Mouse (Mus musculus): Measurements from ENCODE around the gene Metap1d. TPM values are rescaled to one million over a fixed set of nuclear protein-coding genes. Genes with fewer than 3 reads are reported as not detected.

Metap1d gene
- polyA plus RNA-seq, 1 experiment from 2014 or later, result 27.4 TPM

GRCm38 (mm10) chr2:71547829-71548228 lies 94.8 kb downstream of the Metap1d start:
- 5% methylated on average over 8 of the region's 8 CpGs for WGBS

GRCm38 (mm10) chr2:71550330-71550729 lies 97.3 kb downstream of the Metap1d start:
- Histone ChIP-seq H3K4me3 (no peak overlapping the region), H3K36me3 (no peaks in the 10 kb centered on the region), H3K4me2 (no peak overlapping the region), H3K9ac (no peak overlapping the region), H3K27ac (replicated peaks) (no peak overlapping the region), H3K27me3 (replicated peaks) (peaks cover 89% of the 10 kb centered on the region), H3K4me1 (peaks cover 21% of the 10 kb centered on the region), H3K9me3 (no peaks in the 10 kb centered on the region)
- WGBS, result 24% methylated on average over 3 of the region's 3 CpGs
- ATAC-seq (ENCODE audit: extremely low read depth, insufficient number of reproducible peaks, low FRiP score, low TSS enrichment), result no peak

More at GRCm38 (mm10) chr2:71547829-71548228, 94.8 kb downstream of the Metap1d start:
- H3K27me3 ChIP-seq (replicated peaks), result peaks cover 94% of the 10 kb centered on the region
- no peak overlapping the region for H3K4me2 ChIP-seq
- no peak overlapping the region for H3K4me3 ChIP-seq
- H3K36me3 ChIP-seq, result no peaks in the 10 kb centered on the region
- no peaks in the 10 kb centered on the region for H3K9me3 ChIP-seq
- H3K9ac ChIP-seq, result no peak overlapping the region
- H3K4me1 ChIP-seq, result peaks cover 37% of the 10 kb centered on the region
- H3K27ac ChIP-seq (replicated peaks), result no peak overlapping the region
- no peak for ATAC-seq (ENCODE audit: extremely low read depth, insufficient number of reproducible peaks, low FRiP score, low TSS enrichment)

DNA sequence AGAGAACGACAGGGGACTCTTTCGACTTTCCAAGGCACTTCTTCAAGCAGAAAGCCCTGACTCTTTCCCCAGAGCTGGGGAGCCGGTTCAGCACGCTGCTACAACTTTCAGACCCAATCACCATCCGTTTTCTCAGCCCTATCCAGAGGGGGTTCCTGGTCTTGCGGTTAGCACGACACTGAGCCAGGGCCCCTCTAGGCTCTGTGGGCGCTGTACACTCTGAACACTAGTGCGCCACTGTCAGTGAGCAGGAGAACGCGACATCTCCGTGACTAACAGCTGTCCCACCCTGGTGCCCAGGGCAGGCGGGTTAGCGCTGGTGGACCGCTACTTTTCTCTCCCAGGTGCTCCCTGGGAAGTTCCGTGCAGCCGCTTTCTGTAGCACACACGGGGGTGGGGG lies 98.6 kb downstream of the Metap1d start:
- under 1% methylated on average over 18 of the region's 18 CpGs for WGBS
- Histone ChIP-seq H3K9me3 (no peaks in the 10 kb centered on the region), H3K4me1 (peaks cover 7% of the 10 kb centered on the region), H3K4me2 (peak overlapping the region; percentile 59), H3K27ac (replicated peaks) (no peak overlapping the region), H3K27me3 (replicated peaks) (peaks cover 75% of the 10 kb centered on the region), H3K36me3 (no peaks in the 10 kb centered on the region), H3K9ac (peak overlapping the region; percentile 37; the same call in 1 of the 2 replicates), H3K4me3 (peak overlapping the region; percentile 28)
- ATAC-seq (ENCODE audit: extremely low read depth, insufficient number of reproducible peaks, low FRiP score, low TSS enrichment), result no peak

- peaks cover 42% of the 10 kb centered on the region for H3K27me3 ChIP-seq (replicated peaks)
- H3K36me3 ChIP-seq, result no peaks in the 10 kb centered on the region
- H3K27ac ChIP-seq (replicated peaks), result no peak overlapping the region
- H3K9me3 ChIP-seq, result no peaks in the 10 kb centered on the region; the same call in 1 of the 2 replicates
- no peak overlapping the region for H3K4me2 ChIP-seq
- H3K4me3 ChIP-seq, result no peak overlapping the region
- H3K9ac ChIP-seq, result no peak overlapping the region
- H3K4me1 ChIP-seq, result peaks cover 4% of the 10 kb centered on the region
- 54% methylated on average over 5 of the region's 5 CpGs for WGBS
- ATAC-seq (ENCODE audit: extremely low read depth, insufficient number of reproducible peaks, low FRiP score, low TSS enrichment), result no peak
These were observed 103.0 kb downstream of the Metap1d start for GRCm38 (mm10) chr2:71556071-71556470.

- ATAC-seq (ENCODE audit: extremely low read depth, insufficient number of reproducible peaks, low FRiP score, low TSS enrichment), result no peak
- Histone ChIP-seq H3K9ac (no peak overlapping the region), H3K27ac (replicated peaks) (no peak overlapping the region), H3K9me3 (no peaks in the 10 kb centered on the region), H3K4me1 (no peaks in the 10 kb centered on the region), H3K36me3 (no peaks in the 10 kb centered on the region), H3K4me2 (no peak overlapping the region), H3K4me3 (no peak overlapping the region), H3K27me3 (replicated peaks) (0 out of 2 replicates have a peak, but pooled peaks cover 12% of the 10 kb centered on the region)
- WGBS, result 60% methylated on average over 9 of the region's 9 CpGs
These were observed 113.4 kb downstream of the Metap1d start for GRCm38 (mm10) chr2:71566466-71566865.

DNA sequence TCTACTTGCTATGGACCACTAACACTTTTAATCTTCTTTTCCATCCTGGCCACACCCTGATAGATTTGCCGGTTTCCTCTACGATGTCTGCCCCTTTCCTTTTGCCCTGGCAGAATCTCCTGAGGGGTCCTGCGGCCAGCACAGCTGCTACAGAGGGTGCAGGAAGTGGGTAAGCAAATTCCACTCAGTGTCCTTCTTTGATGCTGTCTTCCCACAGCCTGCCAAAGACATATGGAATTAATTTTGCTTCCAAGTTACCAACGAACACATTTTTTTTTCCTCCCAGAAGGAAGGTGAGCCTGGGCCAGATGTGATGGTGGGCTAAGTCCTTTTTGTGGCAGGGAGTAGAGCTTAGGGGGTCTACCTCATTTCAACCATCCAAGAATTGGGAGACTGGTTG lies 120.7 kb downstream of the Metap1d start:
- no peaks in the 10 kb centered on the region for H3K36me3 ChIP-seq
- no peak overlapping the region for H3K27ac ChIP-seq (replicated peaks)
- H3K27me3 ChIP-seq (replicated peaks), result peaks cover 10% of the 10 kb centered on the region; the same call in 1 of the 2 replicates
- ATAC-seq (ENCODE audit: extremely low read depth, insufficient number of reproducible peaks, low FRiP score, low TSS enrichment), result no peak
- no peak overlapping the region for H3K4me2 ChIP-seq
- WGBS, result 54% methylated on average over 4 of the region's 4 CpGs
- H3K9me3 ChIP-seq, result 0 out of 2 replicates have a peak, but pooled peaks cover 4% of the 10 kb centered on the region
- H3K9ac ChIP-seq, result no peak overlapping the region
- no peak overlapping the region for H3K4me3 ChIP-seq
- H3K4me1 ChIP-seq, result no peaks in the 10 kb centered on the region

Other genes with a start within 250 kb of the Metap1d start
- gene Dync1i2, start 241.6 kb upstream of the Metap1d start, polyA plus RNA-seq (2015; fragmentation: Nextera tagmentation; extraction: Ambion mirVana), result 59.5 and 64.8 TPM in 2 replicates
- gene Slc25a12, start 85.5 kb upstream of the Metap1d start, polyA plus RNA-seq (2015; fragmentation: Nextera tagmentation; extraction: Ambion mirVana), result 90.1 and 90.9 TPM in 2 replicates
- 117 and 133 TPM in 2 replicates for gene Hat1, start 64.3 kb upstream of the Metap1d start, polyA plus RNA-seq (2015; fragmentation: Nextera tagmentation; extraction: Ambion mirVana)
- 0.29 and 0.60 TPM in 2 replicates for gene Dlx1, start 74.8 kb downstream of the Metap1d start, polyA plus RNA-seq (2015; fragmentation: Nextera tagmentation; extraction: Ambion mirVana)
- gene Dlx2, start 93.5 kb downstream of the Metap1d start, polyA plus RNA-seq (2015; fragmentation: Nextera tagmentation; extraction: Ambion mirVana), result 0.09 and 0.33 TPM in 2 replicates

All from heart, embryonic 13.5 days (tissue).